Mouse (Mus musculus) liver, embryonic 14.5 days (tissue): Measurements from ENCODE around the gene Kif23. TPM values are rescaled to one million over a fixed set of nuclear protein-coding genes. Genes with fewer than 3 reads are reported as not detected.

ENCODE experiments used
- ATAC-seq: fragments of 200-750 bp; cut with Nextera tagmentation; 2 replicates; pipeline ENCODE4 v1.8.0; 2017; ENCODE audit warnings: moderate number of reproducible peaks, mild to moderate bottlenecking, moderate library complexity; ENCODE audit not compliant: insufficient read depth
- DNase-seq, 3 experiments: peaks; one replicate each; pipeline ENCODE4 v3.0.0-alpha.2; 2012 to 2013; ENCODE audit warnings: low read depth in 3 of 3, low spot score in 3 of 3
- H3K27ac ChIP-seq: fragments of 300-500 bp; sonication (generic); 2 replicates; pipeline ENCODE4 v1.5.1; 2014; ENCODE audit warnings: moderate library complexity, mild to moderate bottlenecking, control low read depth, inconsistent platforms
- H3K27me3 ChIP-seq: fragments of 300-500 bp; sonication (generic); 2 replicates; pipeline ENCODE4 v1.6.1; 2014; ENCODE audit warnings: mild to moderate bottlenecking, low read length, moderate library complexity; ENCODE audit not compliant: control insufficient read depth, insufficient read depth
- H3K36me3 ChIP-seq: fragments of 300-500 bp; sonication (generic); replicated peaks from 2 replicates; pipeline ENCODE4 v1.6.1; 2014; ENCODE audit warnings: low read depth; ENCODE audit not compliant: control insufficient read depth, insufficient read depth
- H3K4me1 ChIP-seq, 2 experiments: fragments of 200-500 bp in 1 of 2; fragments of 300-500 bp in 1 of 2; sonication (generic) in 1 of 2; replicated peaks; 2 replicates each; pipeline ENCODE4 v1.6.1; 2012 to 2014; ENCODE audit warnings: antibody characterized with exemption in 1 of 2, inconsistent platforms in 1 of 2, low read length in 1 of 2; ENCODE audit not compliant: control insufficient read depth in 2 of 2, insufficient read depth in 2 of 2
- H3K4me2 ChIP-seq: fragments of 300-500 bp; sonication (generic); 2 replicates; pipeline ENCODE4 v1.6.1; 2014; ENCODE audit warnings: low read depth, mild to moderate bottlenecking, control low read depth, moderate library complexity
- H3K4me3 ChIP-seq, 2 experiments: fragments of 200-500 bp in 1 of 2; fragments of 300-500 bp in 1 of 2; sonication (generic) in 1 of 2; 2 replicates each; pipeline ENCODE4 v1.5.1; 2012 to 2014; ENCODE audit warnings: low read depth in 2 of 2, low read length in 2 of 2, mild to moderate bottlenecking in 2 of 2, control low read depth in 1 of 2, inconsistent platforms in 1 of 2, moderate library complexity in 1 of 2; ENCODE audit not compliant: insufficient read depth in 1 of 2
- H3K9ac ChIP-seq: fragments of 300-500 bp; sonication (generic); replicated peaks from 2 replicates; pipeline ENCODE4 v1.6.1; 2014; ENCODE audit warnings: mild to moderate bottlenecking, control low read depth, moderate library complexity
- H3K9me3 ChIP-seq: fragments of 300-500 bp; sonication (generic); 2 replicates; pipeline ENCODE4 v1.6.1; 2016; ENCODE audit warnings: low read length, mixed read lengths; ENCODE audit not compliant: control insufficient read depth
- CTCF ChIP-seq: IDR thresholded peaks from 2 replicates; pipeline ENCODE4 v1.5.1; 2016; ENCODE audit warnings: antibody characterized with exemption, low read depth, control low read depth
- EP300 ChIP-seq: IDR thresholded peaks from 2 replicates; pipeline ENCODE4 v1.6.1; 2016; ENCODE audit warnings: antibody characterized with exemption, low read depth
- WGBS: fragments of 180-500 bp; shearing (Covaris S2); extraction: QIAGEN DNeasy Blood & Tissue Kit; methylation state at CpG from one replicate; pipeline ENCODE4 v1.1.7; 2014; ENCODE audit not compliant: insufficient replicate concordance; 5-methylcytosine and 5-hydroxymethylcytosine counted together
- polyA plus RNA-seq, 2 experiments: library from polyadenylated mRNA; depleted of rRNA in 1 of 2; stranded (reverse) in 1 of 2; unstranded in 1 of 2; fragments of >200 nt; fragmentation: Nextera tagmentation in 1 of 2; extraction: Ambion mirVana in 1 of 2; gene quantifications; 2 replicates each; pipeline versions ENCODE4 v1.2.1 to v1.2.3; 2012 to 2014

Kif23 gene
- polyA plus RNA-seq, 2 experiments: 44.3 to 68.8 TPM

- WGBS: 36% methylated on average over 4 of the region's 4 CpGs
- ATAC-seq: no peak
- peaks cover 12 to 26% of the 10 kb centered on the region in 2 experiments for H3K4me1 ChIP-seq
- no peak for DNase-seq
- no peaks in the 10 kb centered on the region for H3K27me3 ChIP-seq
- peak overlapping the region; percentile 77 to 86 for H3K4me3 ChIP-seq
- no peaks in the 10 kb centered on the region for H3K9me3 ChIP-seq
- TF ChIP-seq EP300: no peak
- no peak for TF ChIP-seq CTCF
- peak overlapping the region; percentile 97 for H3K4me2 ChIP-seq
- peaks cover 64% of the 10 kb centered on the region for H3K36me3 ChIP-seq
- peak overlapping the region; percentile 95 for H3K27ac ChIP-seq
- peak overlapping the region; percentile 75; the same call in 1 of the 2 replicates for H3K9ac ChIP-seq
These were observed 31.1 kb downstream of the Kif23 start for GRCm38 (mm10) chr9:61915393-61916005.

- Histone ChIP-seq H3K4me2 (peak overlapping the region; percentile 97), H3K27ac (peak overlapping the region; percentile 95), H3K9me3 (no peaks in the 10 kb centered on the region), H3K4me3 (peak overlapping the region; percentile 77 to 86), H3K36me3 (peaks cover 58% of the 10 kb centered on the region), H3K27me3 (no peaks in the 10 kb centered on the region), H3K9ac (peak overlapping the region; percentile 75), H3K4me1 (peaks cover 6 to 26% of the 10 kb centered on the region in 2 experiments)
- ATAC-seq (0 out of 2 replicates have a peak, but pooled peaks have one; percentile 0), DNase-seq (no peak)
- TF ChIP-seq EP300: 0 out of 2 replicates have a peak, but pooled peaks have one; percentile 18
- TF ChIP-seq CTCF: no peak
- 2% methylated on average over 13 of the region's 13 CpGs for WGBS
These were observed 31.7 kb downstream of the Kif23 start for GRCm38 (mm10) chr9:61914917-61915300.

- under 1% methylated on average over 68 of the region's 70 CpGs for WGBS
- Histone ChIP-seq H3K9ac (peak within 1 kb of the TSS; percentile 91), H3K36me3 (peaks cover 52% of the 10 kb centered on the region), H3K4me1 (peaks cover 6 to 26% of the 10 kb centered on the region in 2 experiments), H3K27ac (peak within 1 kb of the TSS; percentile 95), H3K27me3 (no peaks in the 10 kb centered on the region), H3K4me3 (peak within 1 kb of the TSS; percentile 82 to 86), H3K4me2 (peak within 1 kb of the TSS; percentile 97), H3K9me3 (no peaks in the 10 kb centered on the region)
- DNase-seq (peak; percentile 92 to 95 (median 93)), ATAC-seq (peak; percentile 89)
- TF ChIP-seq EP300 (no peak), CTCF (0 out of 2 replicates have a peak, but pooled peaks have one; percentile 2)
These were observed 32.2 kb downstream of the Kif23 start, which contains the start of gene Rplp1 for GRCm38 (mm10) chr9:61914203-61914916. Gene Rplp1, minus strand, starts transcription at chr9:61914542.

- peak overlapping the region; percentile 97; the same call in 1 of the 2 replicates for H3K4me2 ChIP-seq
These were observed 35.1 kb downstream of the Kif23 start for GRCm38 (mm10) chr9:61911300-61912128.

More at GRCm38 (mm10) chr9:61911300-61912128, 35.1 kb downstream of the Kif23 start:
- WGBS: 33% methylated on average over 6 of the region's 6 CpGs
- no peaks in the 10 kb centered on the region for H3K9me3 ChIP-seq
- peak overlapping the region in 1 of 2 experiments; percentile 4; a peak in 1 of 4 replicates for H3K4me3 ChIP-seq
- H3K9ac ChIP-seq: no peak overlapping the region; the same call in 1 of the 2 replicates
- peaks cover 6 to 29% of the 10 kb centered on the region in 2 experiments for H3K4me1 ChIP-seq
- H3K27ac ChIP-seq: no peak overlapping the region
- peaks cover 25% of the 10 kb centered on the region for H3K36me3 ChIP-seq
- H3K27me3 ChIP-seq: no peaks in the 10 kb centered on the region
- TF ChIP-seq EP300 (no peak), CTCF (no peak)
- DNase-seq (no peak), ATAC-seq (no peak)
